Mouse (Mus musculus) layer of hippocampus, adult 18-20 months (tissue): ENCODE data around the gene Ehd4. TPM values are rescaled to one million over a fixed set of nuclear protein-coding genes. Genes with fewer than 3 reads are reported as not detected.

Source experiments
- DNase-seq, 2 experiments: peaks; one replicate each; pipeline ENCODE4 v3.0.0; 2022; ENCODE audit warnings: low spot score in 2 of 2
- total RNA-seq, 2 experiments: library from RNA; stranded (reverse); gene quantifications; 2 replicates each; pipeline ENCODE4 v1.2.3; 2021

Gene Ehd4
- total RNA-seq, 2 experiments from 2014 or later: 8.5 to 8.9 TPM

- DNase-seq: peak in 1 of 2 experiments; percentile 38
These were observed 78.2 kb downstream of the Ehd4 start for GRCm38 (mm10) chr2:120076076-120076705.

DNA sequence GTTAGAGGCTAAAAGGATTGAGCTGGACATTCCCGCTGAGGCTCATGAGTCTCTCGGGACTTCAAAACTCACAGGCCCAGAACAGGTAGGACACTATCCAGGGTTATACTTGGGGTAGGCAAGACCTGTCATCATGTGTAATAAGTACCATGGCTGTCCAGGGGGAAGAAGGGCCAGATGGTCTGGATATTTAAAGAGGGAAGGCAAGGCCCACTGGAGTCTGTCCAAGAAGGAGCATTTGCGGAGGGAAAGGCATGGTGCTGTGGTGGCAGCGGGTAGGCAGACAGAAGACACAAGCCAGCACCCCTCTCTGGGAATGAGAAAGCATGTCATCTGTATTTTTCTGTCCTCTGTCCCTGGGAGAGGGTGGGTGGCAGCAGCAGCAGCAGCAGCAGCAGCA, 80.3 kb downstream of the Ehd4 start:
- no peak for DNase-seq

- peak; percentile 78 to 86 for DNase-seq
These were observed 84.9 kb downstream of the Ehd4 start for GRCm38 (mm10) chr2:120069466-120069990.

- DNase-seq: no peak
These were observed 85.6 kb downstream of the Ehd4 start for GRCm38 (mm10) chr2:120068555-120069465.

- no peak for DNase-seq
These were observed 88.2 kb downstream of the Ehd4 start for GRCm38 (mm10) chr2:120066224-120066623.

GRCm38 (mm10) chr2:120065243-120065642, 89.2 kb downstream of the Ehd4 start:
- peak; percentile 45 to 53 for DNase-seq

- DNase-seq: no peak
These were observed 89.8 kb downstream of the Ehd4 start for GRCm38 (mm10) chr2:120064639-120065038.

DNA sequence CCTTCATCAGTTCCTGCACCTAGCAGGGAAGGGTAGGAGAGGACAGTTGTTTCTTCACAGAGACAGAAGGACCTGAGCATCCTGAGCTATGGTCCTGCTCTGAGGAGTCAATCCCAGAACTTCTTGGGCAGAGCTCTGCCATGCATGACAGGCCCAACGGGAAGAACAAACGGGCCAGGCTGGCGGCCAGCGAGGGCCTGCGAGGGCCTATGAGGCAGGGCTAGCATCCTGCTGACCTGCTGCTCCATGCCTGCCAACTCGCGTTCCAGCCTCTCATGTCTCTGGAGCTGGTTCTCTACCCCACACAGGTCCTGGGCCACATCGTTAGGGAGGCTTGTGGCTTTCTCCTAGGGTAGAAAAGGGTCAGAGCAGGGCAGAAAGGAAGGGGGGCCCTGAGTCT, 92.2 kb downstream of the Ehd4 start:
- DNase-seq: no peak

- DNase-seq: no peak
These were observed 93.8 kb downstream of the Ehd4 start for GRCm38 (mm10) chr2:120060651-120061050.

GRCm38 (mm10) chr2:120060190-120060589, 94.2 kb downstream of the Ehd4 start:
- DNase-seq: no peak

GRCm38 (mm10) chr2:120059466-120059865, 94.9 kb downstream of the Ehd4 start:
- DNase-seq: no peak

DNA sequence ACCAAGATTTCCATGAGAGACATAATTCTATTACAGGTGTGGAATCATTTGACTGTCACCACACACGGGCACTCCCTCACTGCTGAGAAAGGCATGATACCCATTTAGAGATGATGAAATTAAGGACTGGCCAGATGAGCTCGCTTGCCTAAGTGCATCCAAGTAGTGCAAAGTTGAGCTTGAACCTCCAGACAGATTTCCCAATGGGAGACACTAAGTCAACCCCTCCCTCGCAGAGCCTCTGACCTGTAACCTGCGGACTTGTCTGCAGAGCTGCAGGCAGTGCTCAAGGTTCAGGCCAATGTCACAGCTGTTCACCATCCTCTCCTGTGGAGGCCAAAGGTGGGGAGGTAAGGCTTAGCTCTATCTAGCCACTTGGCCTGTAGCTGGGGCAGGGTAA, 95.6 kb downstream of the Ehd4 start:
- DNase-seq: no peak

DNA sequence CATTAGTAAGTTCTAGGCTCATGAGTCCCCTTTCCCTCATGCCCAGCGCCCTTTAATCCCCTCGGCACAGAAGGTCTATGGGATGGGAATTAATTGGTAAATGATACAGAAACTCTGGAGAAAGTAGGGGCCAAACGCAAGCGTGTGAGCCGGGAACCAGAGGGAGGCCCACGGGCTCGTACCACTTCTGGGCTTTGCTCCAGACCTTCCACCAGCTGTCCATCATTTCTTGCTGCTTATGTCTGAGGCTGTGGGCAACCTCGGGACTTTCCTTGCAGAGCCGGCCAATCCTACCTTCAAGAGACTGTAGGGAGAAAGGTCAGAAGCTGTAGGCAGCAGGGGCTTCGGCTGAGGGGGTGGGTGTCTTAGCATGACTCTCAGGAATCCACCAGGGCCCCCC, 98.5 kb downstream of the Ehd4 start:
- DNase-seq: no peak

DNA sequence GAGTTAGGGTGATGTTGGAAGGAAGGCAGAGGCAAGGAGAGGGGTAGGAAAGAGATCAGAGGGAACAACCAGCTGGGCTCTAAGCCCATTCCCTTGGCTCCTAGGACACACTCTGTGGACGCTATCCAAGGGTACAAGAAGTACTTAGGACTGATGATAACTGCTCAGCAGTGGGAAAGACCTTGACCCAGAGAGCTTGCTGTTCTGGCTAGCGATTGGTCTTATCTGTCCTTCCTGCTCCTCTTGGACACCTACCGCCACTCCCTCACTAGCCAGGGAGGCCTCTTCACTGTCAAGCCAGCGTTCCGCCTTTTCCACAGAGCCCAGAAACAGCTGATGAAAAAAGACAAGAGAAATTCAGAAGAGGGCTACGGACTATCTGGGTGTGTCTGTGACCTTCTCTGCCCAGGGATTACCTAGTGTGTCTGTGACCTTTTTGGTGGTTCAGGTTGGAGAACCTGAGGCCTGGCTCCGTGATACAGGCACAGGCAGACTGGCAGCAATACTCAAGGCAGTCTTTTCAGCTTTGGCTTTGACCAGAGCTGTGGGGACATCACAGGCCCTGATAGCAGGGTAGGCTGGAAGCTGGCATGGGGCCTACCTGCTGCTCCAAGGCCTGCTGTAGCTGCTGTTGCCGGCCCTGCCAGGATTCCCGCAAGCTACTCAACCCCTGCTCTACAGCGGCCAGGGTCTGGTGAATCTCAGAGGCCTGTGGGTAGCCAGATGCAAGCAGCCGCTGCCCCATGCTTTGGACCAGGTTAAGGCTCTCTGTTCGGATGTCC, 99.4 kb downstream of the Ehd4 start:
- no peak for DNase-seq

- DNase-seq: no peak
These were observed 103.0 kb downstream of the Ehd4 start for GRCm38 (mm10) chr2:120051405-120051804.

- DNase-seq: no peak
These were observed 104.7 kb downstream of the Ehd4 start for GRCm38 (mm10) chr2:120049632-120050274.

GRCm38 (mm10) chr2:120048173-120048572, 106.2 kb downstream of the Ehd4 start:
- DNase-seq: no peak

DNA sequence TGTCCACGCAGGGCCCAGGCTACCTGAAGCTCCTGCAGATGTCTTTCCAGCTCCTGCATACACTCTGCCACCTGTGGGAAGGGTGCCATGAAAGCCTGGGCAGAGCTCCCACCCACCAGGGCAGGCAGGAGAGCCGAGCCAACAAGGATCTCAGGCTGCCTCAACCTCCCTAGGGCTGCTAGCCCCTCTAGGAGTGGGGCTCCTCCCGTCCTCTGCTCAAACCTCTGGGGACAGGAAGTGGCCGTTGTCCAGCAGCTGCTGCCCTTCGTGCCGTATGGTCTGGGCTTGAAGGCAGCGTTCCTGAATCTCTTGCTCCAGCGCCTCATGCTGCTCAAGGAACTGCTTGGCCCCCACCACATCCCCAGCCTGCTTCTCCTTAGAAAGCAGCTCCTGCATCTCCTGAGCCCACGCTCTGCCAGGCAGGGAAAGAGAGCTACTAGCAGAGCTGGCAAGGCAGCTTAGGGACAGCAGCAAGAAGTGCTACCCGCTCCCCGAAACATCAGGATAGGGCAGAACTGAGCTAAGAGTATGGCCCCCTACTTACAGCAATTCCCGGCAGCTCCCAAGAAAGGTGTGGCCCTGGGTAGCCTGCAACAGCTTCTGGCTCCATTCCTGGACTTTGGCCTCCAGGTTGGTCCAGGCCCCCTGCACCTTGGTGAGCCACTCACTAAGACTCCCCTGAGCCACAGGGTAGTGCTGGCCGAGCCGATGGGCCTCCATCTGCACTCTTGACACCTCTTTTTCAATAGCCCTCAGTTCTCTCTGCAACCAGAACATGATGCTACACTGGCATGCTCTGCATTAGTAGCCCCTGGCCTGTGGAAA, 107.7 kb downstream of the Ehd4 start:
- peak in 1 of 2 experiments; percentile 36 for DNase-seq

GRCm38 (mm10) chr2:120044676-120045075, 109.7 kb downstream of the Ehd4 start:
- no peak for DNase-seq

DNA sequence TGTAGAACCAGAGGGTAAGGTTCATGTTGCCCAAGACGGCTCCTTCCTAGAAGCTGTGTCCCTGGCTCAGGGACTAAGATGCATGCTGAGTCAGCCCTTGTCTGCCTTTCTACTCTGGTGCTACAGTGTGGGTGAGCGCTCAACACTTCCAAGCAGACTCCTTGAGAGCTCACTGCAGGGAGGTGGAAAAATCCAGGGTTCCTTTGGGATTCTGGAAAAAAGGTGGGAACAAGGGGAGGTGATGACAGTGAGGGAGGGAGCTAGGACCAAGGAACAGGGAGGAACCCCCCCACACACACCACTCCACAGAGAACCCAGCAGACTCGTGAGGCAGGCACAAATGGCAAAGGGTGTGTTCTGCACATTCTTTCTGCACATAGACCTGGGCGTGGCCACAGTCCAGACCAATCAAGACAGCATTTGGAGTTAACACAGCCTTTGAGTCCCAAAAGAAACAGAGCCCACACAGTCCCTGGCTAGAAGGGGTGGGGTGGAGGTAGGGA, 110.3 kb downstream of the Ehd4 start:
- DNase-seq: peak in 1 of 2 experiments; percentile 41
